Mouse (Mus musculus) G1E (cell line): ENCODE data around the gene Mpnd. TPM values are rescaled to one million over a fixed set of nuclear protein-coding genes. Genes with fewer than 3 reads are reported as not detected.

Experiments
- ATAC-seq: 2 replicates; pipeline ENCODE4 v1.8.0; 2016; ENCODE audit warnings: mild to moderate bottlenecking; ENCODE audit not compliant: insufficient number of reproducible peaks, poor library complexity, low FRiP score, severe bottlenecking; ENCODE audit errors: extremely low read depth
- DNase-seq: peaks from one replicate; pipeline ENCODE4 v3.0.0; 2012; ENCODE audit warnings: low spot score
- H3K27me3 ChIP-seq: 2 replicates; pipeline ENCODE4 v1.6.1; 2012; ENCODE audit warnings: mild to moderate bottlenecking, low read length, inconsistent platforms; ENCODE audit not compliant: insufficient read depth
- H3K36me3 ChIP-seq: replicated peaks from 2 replicates; pipeline ENCODE3; 2012; ENCODE audit warnings: mild to moderate bottlenecking, inconsistent platforms
- H3K4me1 ChIP-seq: 2 replicates; pipeline ENCODE4 v1.6.1; 2012; ENCODE audit warnings: low read depth, low read length, inconsistent platforms, mixed read lengths; ENCODE audit not compliant: insufficient read depth
- H3K4me3 ChIP-seq: 2 replicates; pipeline ENCODE4 v1.5.1; 2012; ENCODE audit warnings: low read depth, mild to moderate bottlenecking, inconsistent platforms, low read length, moderate library complexity, mixed read lengths
- H3K9me3 ChIP-seq: replicated peaks from 2 replicates; pipeline ENCODE4 v1.6.1; 2012; ENCODE audit warnings: inconsistent platforms
- CTCF ChIP-seq: IDR thresholded peaks from 2 replicates; pipeline ENCODE4 v1.5.1; 2012; ENCODE audit warnings: low read depth, low read length, inconsistent platforms, mixed read lengths
- GATA1 ChIP-seq: IDR thresholded peaks from 2 replicates; pipeline ENCODE4 v1.6.1; 2012; ENCODE audit warnings: borderline replicate concordance, low read length, inconsistent platforms, mixed read lengths
- GATA2 ChIP-seq: IDR thresholded peaks from 2 replicates; pipeline ENCODE4 v1.6.1; 2012; ENCODE audit warnings: low read depth, low read length, inconsistent platforms, borderline replicate concordance
- POLR2AphosphoS5 ChIP-seq: IDR thresholded peaks from 2 replicates; pipeline ENCODE4 v1.6.1; 2012; ENCODE audit warnings: low read depth, low read length, inconsistent platforms; ENCODE audit not compliant: insufficient replicate concordance
- TAL1 ChIP-seq: conservative IDR thresholded peaks from 2 replicates; pipeline ENCODE4 v1.6.1; 2012; ENCODE audit warnings: low read depth, low read length, inconsistent platforms, mixed read lengths
- polyA plus RNA-seq: library from polyadenylated mRNA; stranded (reverse); fragments of >175 nt; gene quantifications from 2 replicates; pipeline ENCODE4 v1.2.3, GENCODE M21; 2012
- total RNA-seq, 2 experiments: library from RNA; stranded (forward) in 1 of 2; stranded (reverse) in 1 of 2; fragments of 200-1000 nt in 1 of 2; fragments of >200 nt in 1 of 2; fragmentation: Nextera tagmentation in 1 of 2; gene quantifications; 2 replicates each; pipeline ENCODE4 v1.2.3; 2014 to 2017

Mpnd gene
- total and polyA plus RNA-seq, 3 experiments = 11.2 to 46.2 (median 39.1) TPM

GRCm38 (mm10) chr17:56032831-56033230, 27.3 kb downstream of the Mpnd start:
- no peak for ATAC-seq
- no peaks in the 10 kb centered on the region for H3K27me3 ChIP-seq
- H3K4me1 ChIP-seq = peaks cover 67% of the 10 kb centered on the region
- peaks cover 72% of the 10 kb centered on the region for H3K36me3 ChIP-seq
- H3K4me3 ChIP-seq = peak overlapping the region; percentile 33; the same call in 1 of the 2 replicates
- TF ChIP-seq TAL1 = no peak
- no peak for TF ChIP-seq CTCF
- TF ChIP-seq POLR2AphosphoS5 = no peak
- no peak for TF ChIP-seq GATA2
- no peak for TF ChIP-seq GATA1
- H3K9me3 ChIP-seq = no peaks in the 10 kb centered on the region
- DNase-seq = no peak

GRCm38 (mm10) chr17:56034040-56034725, 28.7 kb downstream of the Mpnd start:
- Histone ChIP-seq H3K4me3 (peak overlapping the region; percentile 99; the same call in 1 of the 2 replicates), H3K4me1 (peaks cover 75% of the 10 kb centered on the region), H3K9me3 (no peaks in the 10 kb centered on the region), H3K36me3 (peaks cover 58% of the 10 kb centered on the region), H3K27me3 (no peaks in the 10 kb centered on the region)
- ATAC-seq (no peak), DNase-seq (no peak)
- TF ChIP-seq POLR2AphosphoS5 (no peak), GATA1 (no peak), CTCF (no peak)

- Histone ChIP-seq H3K27me3 (no peaks in the 10 kb centered on the region), H3K36me3 (peaks cover 53% of the 10 kb centered on the region), H3K4me1 (peaks cover 72% of the 10 kb centered on the region), H3K4me3 (peak overlapping the region; percentile 99; the same call in 1 of the 2 replicates), H3K9me3 (no peaks in the 10 kb centered on the region)
- TF ChIP-seq GATA1 (no peak), TAL1 (no peak), CTCF (no peak), GATA2 (no peak), POLR2AphosphoS5 (no peak)
- DNase-seq = no peak
- no peak for ATAC-seq
Measured at GRCm38 (mm10) chr17:56034726-56035100, 29.2 kb downstream of the Mpnd start.

- TF ChIP-seq TAL1 = no peak
- TF ChIP-seq POLR2AphosphoS5 = no peak
- no peak for TF ChIP-seq CTCF
- no peak for TF ChIP-seq GATA2
- TF ChIP-seq GATA1 = no peak
- peaks cover 49% of the 10 kb centered on the region for H3K36me3 ChIP-seq
- peaks cover 69% of the 10 kb centered on the region for H3K4me1 ChIP-seq
- peak overlapping the region; percentile 99 for H3K4me3 ChIP-seq
- H3K27me3 ChIP-seq = no peaks in the 10 kb centered on the region
- DNase-seq (no peak), ATAC-seq (no peak)
- H3K9me3 ChIP-seq = no peaks in the 10 kb centered on the region
Measured at GRCm38 (mm10) chr17:56035216-56035615, 29.7 kb downstream of the Mpnd start.

- Histone ChIP-seq H3K4me3 (peak within 1 kb of the TSS; percentile 99), H3K36me3 (peaks cover 37% of the 10 kb centered on the region), H3K4me1 (peaks cover 64% of the 10 kb centered on the region), H3K27me3 (no peaks in the 10 kb centered on the region), H3K9me3 (no peaks in the 10 kb centered on the region)
- TF ChIP-seq TAL1 (no peak), POLR2AphosphoS5 (no peak), CTCF (peak; percentile 86)
- peak; percentile 90 for DNase-seq
- ATAC-seq = peak; percentile 66
Measured at GRCm38 (mm10) chr17:56036176-56036900, 30.8 kb downstream of the Mpnd start, which contains the start of gene Sh3gl1. Sh3gl1 (minus strand) TSS chr17:56036635.

GRCm38 (mm10) chr17:56036901-56037287, 31.4 kb downstream of the Mpnd start:
- H3K4me1 ChIP-seq = peaks cover 63% of the 10 kb centered on the region
- H3K4me3 ChIP-seq = peak overlapping the region; percentile 99
- no peak for DNase-seq
- no peaks in the 10 kb centered on the region for H3K27me3 ChIP-seq
- no peak for ATAC-seq
- H3K36me3 ChIP-seq = peaks cover 36% of the 10 kb centered on the region
- TF ChIP-seq POLR2AphosphoS5 = no peak
- H3K9me3 ChIP-seq = no peaks in the 10 kb centered on the region
